Mouse (Mus musculus): ENCODE measurements around the gene Wasf3.

GRCm38 (mm10) chr5:146431821-146432220, 47.0 kb downstream of the Wasf3 start:
- TF ChIP-seq CTCF (IDR thresholded peaks at IDR 0.05; ENCODE audit: low read depth, low read length) (no peak), POLR2AphosphoS5 (IDR thresholded peaks at IDR 0.05; ENCODE audit: insufficient replicate concordance, low read depth, low read length) (no peak)

Data from G1E (cell line).